Mouse (Mus musculus): ENCODE results near the gene Ffar4.

Ffar4 gene

DNA sequence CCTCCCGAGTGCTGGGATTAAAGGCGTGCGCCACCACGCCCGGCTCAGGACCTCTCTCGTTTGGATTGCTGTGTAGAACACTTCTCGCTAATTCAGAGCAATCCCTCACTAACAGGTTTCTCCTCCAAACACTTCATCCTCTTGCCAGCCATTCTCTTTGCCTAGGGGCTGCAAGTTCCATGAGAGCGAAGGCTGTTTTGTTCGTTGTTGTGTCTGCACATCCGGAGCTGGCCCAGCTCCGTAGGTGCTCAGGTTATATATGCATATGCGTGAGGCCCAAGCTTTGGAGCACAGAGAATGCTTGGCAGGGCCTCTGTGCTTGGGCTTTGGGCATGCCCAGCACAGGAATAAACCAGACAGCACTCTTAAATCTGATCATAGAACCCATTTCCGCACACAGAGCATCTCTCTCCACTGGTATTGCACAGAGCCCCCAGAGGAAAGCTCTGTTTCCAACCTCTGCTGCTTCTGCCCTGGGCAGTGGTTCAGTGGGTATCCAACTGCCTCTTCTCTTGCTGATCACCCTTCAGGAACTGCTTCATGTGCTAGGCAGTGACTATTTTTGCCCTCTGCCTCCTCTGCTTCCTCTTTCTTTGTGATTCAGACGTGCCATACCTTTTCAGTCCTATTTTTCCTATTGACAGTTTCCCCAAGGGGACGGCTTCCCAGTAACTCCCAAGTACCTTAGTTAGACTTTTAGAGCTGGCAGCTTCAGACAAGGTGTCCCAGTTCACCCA, 12.8 kb downstream of the Ffar4 start:
- no peak for DNase-seq

DNA sequence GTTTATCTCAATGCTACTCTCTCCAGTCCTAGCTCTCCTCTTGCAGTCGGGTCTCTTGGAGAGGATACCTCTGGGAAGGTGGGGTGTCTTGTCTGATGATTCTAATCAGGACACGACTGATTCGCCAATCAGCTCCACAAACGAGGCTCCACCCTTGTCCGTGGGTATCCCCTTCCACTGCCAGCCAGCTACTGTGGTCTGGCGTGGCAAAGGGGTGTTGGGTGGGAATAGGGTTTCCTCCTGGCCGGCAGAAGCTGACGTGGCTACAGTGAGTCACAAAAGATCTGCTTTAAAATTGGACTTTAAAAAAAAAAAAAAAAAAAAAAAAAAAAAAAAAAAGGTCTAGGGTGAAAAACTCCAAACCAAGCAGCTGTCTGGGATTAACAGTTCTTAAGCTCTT, 14.2 kb downstream of the Ffar4 start:
- DNase-seq = no peak

DNA sequence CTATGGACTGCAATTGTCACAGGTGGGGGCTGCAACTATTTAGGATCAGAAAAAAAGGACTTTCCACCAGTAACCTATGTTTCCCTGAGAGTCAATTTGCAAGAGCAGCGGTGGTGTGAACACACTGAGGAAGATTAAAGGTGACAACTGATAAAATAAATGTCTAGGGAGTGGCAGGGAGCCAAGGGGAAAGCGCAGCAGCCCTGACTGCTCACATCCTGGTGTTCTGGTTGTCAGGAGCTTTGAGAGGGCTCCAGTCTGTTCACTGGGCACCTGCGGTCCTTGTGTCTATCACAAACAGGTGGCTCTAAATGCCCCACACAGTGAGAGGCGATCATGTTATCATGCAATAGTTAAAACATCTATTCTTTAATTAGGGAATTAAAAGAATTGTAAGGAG, 15.7 kb downstream of the Ffar4 start:
- DNase-seq = no peak

DNA sequence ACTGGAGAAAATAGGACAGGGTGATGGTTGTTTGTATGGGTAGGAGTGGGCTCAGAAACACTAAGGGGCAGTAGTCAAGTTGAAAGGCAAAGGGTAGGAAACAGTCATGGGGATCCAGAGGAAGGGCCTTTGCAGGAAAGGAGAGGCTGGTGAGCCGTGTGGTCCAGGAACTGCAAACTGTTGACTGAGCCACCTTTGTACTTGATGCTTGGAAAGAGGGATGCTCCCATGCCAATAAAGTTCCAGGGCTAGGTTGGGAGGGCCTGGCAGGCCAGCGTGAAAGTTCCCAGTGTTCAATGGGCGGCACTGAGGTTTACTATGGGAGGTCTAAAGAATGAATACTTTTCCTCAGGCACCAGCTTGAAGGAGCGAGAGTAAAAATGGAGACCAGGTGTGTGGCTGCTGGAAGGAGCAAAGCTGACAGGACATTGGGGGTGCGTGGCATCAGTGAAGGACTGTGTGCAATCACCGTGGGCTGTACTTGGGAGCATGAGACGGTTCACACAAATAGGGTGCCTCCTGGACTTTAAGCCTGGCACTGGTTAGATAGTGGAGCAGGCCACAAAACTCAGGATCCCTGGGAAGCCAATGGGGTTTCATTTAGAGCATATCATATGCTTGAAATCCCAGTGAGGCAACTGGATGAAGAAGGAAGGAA, 18.1 kb downstream of the Ffar4 start:
- no peak for DNase-seq

DNA sequence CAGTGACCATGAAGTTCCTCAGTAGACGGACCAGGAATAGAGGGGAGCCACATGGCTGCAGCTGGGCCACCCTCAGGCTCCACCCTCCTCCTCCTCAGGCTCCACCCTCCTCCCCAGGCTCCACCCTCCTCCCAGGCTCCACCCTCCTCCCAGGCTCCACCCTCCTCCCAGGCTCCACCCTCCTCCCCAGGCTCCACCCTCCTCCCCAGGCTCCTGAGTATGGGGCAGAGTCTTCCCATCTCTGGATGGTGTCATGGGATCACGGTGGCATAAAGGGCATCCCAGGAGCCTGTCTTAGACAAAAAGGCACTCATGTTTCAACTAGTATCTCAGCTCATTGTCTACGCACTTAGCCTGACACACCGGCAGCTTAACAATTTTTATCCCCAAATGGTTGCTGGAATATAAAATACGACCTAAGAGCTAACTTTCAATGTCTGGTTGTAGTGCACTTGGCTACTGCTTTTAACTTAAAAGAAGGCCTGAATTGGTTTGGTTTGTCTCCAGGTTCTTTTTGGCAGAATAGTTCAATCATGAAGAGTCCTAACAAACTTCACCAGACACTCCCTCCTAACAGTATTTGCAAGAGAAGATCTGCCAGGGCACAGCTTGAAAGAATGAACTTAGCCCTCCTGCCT, 23.4 kb downstream of the Ffar4 start:
- DNase-seq = no peak

DNA sequence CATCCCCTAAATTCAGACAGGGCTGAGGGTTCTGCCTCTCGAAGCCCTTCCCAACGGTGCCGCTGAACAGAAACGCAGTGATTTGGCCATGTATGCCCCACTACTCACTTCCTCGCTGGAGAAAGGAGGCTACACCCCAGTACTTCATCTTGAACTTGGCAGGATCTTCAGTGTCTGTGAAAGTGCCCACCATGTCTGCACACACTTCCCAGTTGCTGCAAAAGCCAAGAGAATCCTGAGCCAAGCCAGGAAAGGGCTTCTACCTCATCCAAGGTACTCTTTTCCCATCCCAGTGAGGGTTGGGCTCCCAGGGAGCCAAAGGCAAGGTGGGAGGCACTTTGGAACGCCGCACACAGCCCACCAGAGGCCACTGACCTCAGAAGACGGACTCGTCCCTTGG, 27.1 kb downstream of the Ffar4 start:
- no peak for DNase-seq

DNA sequence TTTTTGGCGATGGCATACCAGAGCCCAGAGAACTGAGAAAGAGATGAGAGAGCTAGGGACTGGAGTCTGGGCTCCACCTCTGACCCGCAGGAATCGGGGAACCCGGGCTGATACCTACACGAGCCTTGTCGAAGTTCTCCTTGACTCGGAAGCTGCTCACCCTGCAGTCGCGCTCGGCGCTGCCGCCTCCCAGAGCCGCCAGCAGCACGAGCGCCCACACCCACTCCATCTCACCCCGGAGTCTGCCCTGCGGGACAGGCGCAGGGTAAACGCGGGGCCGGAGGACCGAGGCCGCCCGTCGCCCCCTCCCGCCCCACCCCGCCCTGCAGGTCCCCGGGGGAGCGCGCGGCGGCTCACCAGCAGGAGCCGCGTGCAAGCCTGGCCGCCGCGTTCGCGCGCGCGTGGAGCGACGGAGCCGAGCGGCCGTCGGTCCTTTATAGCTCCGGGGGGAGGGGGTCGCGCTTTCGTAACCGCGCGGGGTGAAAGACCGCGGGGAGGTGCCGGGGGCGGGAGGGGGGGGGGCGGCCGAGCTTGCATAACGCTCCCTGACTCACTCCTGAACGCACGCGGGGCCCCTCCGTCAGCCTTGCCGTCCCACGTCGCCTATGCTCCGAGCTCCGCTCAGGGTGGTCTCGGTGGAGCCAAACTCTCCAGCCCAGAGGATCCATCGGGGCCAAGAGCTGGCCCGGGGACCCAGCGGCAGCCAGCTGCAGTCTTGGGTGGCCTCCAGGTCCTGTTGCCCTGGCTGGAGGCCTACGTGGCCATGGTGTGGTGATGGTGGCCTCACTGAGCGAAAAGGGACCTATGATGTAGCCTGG, 27.7 kb downstream of the Ffar4 start:
- no peak for DNase-seq

DNA sequence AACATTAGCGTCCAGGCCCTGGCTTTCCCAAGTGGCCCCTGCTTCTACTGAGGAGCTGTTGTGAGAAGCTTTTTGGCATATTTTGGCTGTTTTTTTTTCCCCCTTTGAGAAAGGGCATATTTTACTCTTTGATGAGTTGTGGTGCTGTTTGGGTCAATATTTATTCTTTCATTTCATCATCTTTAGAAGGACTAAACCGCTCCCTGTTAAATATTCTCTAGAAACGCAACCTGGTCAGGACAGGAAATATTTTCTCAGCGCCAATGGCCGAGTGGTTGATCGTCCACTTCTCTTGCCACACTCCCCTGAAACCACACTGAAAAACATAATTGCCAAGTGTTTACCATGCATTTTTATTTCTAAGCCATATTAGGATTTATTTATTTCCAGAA, 28.3 kb downstream of the Ffar4 start, which contains the start of gene Rbp4:
Gene Rbp4 (minus strand): TSS at position 63 of the 392 bp plus-strand sequence.
- no peak for DNase-seq

DNA sequence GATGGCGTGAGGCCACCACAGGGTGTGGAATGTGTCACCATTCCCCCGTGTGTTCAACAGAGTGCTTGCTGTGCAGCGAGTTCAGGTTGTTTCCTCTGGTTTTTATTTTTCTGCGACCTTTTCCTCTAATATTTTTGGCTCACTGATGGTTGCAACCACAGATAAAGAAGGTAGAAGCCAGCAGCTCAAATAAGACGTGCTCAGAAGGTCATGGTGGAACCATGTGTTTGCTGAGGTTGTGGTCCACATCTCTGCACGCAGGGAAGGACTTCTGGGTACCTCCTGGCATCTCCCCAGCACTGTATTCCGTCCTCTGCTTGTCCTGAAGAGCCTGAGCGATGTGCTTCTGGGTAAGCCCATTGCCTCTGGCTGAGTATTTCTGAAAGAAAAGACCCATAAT, 29.8 kb downstream of the Ffar4 start:
- no peak for DNase-seq

DNA sequence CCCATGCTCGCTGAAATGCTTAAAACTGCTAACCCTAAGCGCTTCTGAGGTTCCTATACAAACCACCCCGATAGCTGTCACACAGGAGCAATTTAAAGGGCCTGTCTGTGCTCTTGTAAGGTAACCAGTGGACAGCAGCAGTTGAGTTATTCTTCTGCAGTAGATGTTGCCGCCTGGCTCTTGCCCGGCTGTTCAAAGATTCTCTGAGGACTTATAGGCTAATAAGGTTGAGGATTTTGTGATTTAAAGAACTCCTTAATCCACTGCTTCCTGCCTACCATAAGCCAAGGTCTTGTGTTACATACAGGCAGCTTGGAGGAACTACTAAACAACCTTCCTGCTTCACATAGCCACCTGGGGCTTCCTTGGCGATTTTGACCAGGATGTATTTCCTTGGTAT, 35.6 kb downstream of the Ffar4 start, which contains the start of gene Pde6c:
Gene Pde6c (plus strand): TSS at position 301 of the 400 bp plus-strand sequence.
- no peak for DNase-seq

DNA sequence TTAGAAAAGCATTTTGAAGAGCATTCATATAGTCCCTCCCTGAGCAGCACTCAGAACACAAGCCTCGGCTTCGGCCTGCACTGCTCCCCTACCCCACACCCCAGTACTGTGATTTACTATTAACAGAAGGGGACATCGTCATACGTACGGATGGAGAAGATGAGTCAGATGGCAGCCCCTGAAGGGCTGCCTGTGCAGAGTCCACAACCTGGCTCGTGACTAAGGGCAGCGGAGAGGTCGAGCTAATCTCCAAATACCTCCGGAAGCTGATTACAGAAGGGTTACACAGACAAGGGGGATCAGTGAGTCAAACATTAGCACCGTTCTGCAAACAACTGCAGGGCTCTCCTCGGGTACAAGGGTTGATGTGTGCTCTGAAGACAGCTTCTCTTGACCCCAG, 37.1 kb downstream of the Ffar4 start:
- no peak for DNase-seq

DNA sequence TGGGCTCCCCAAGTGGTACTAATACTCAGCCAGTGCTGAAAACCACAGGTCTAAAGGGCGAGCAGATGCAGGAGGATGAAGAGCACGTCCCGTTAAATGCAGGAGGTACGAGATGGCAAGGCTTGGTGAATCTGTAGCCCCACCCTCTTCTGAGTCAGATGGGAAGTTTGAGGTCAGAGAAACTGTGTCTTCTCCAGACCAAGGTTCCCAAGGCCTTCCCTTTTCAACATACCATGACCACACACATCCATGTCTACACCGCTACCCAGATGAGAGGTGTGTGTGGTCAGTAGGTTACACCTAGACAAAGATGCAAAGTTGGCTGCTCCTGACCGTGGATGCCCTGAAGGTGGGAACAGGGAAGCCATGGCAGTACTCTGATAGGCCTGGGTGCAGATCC, 37.9 kb downstream of the Ffar4 start:
- DNase-seq = no peak

DNA sequence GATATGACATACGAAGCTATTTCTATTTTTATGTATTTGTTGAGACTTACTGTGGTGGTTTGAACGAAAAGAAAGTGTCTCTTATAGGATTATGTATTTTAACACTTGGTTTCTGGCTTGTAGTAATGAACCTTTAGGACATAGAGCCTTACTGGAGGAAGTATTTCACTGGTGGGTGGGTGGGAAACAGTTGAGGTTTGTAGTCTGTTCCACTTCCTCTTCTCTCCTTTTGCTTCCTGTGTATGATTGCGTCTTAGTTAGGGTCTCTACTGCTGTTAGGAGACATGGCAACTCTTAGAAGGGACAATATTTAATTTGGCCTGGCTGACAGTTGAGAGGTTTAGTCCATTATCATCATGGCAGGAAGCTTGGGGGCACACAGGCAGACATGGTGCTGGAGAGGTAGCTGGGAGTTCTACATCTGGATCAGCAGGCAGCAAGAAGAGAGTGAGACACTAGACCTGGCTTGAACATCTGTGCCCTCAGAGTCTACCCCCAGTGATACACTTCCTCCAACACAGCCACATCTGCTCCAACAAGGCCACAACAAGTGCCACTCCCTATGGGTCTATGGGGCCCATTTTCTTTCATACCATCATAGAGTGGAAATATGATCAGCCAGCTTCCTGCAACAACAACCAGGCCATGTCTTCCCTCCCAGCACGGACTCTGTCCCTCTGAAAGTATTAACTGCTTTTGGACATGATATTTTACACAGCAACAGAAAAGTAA, 46.8 kb downstream of the Ffar4 start:
- no peak for DNase-seq

DNA sequence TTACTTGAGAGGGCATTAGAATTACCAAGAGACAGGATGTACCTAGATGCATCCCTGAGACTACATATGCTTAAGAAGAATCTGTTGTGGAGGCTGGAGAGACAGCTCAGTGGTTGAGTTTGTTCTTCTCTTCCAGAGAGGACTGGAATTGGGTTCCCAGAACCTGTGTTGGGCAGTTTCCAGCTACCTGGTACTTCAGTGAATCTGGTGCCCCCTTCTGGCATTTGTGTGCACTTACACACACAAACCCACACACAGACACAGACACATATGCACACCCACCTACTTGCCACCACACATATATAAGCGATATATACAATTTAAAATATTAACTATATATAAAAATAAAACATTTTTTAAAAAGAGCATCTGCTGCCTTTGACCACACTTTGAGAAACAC, 59.4 kb downstream of the Ffar4 start:
- no peak for DNase-seq

DNA sequence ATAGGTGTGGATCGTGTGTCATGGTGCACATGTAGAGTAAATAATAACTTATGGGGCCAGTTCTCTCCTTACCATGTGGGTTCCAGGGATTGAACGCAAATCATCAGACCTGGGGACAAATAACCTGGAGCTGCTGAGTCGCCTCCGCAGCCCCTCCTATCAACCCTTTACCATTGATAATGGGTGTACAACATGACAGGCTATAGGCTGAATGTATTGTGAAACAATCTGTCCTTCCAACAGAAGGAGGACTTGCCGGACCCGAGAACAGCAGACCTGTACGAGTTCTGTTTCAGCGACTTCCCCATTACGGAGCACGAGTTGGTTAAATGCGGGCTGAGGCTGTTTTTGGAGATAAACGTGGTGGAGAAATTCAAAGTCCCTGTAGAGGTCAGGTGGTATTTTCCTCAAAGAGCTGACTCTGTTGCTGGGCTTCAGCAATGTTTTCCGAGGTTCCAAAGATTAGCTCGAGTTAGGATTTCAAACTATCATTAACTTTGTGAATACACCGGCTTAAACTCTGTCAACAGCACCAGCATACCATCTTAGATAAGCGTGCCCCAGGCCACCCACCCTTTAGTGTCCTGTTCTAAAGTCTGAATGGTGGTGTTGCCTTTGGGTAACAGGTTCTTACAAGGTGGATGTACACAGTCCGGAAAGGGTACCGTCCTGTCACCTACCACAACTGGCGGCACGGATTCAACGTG, 64.9 kb downstream of the Ffar4 start:
- DNase-seq = no peak
